Mouse (Mus musculus) monocyte, adult 59 days (primary cell): ENCODE results near the gene Phactr1. TPM values are rescaled to one million over a fixed set of nuclear protein-coding genes. Genes with fewer than 3 reads are reported as not detected.

ENCODE experiments used
- total RNA-seq, 2 experiments: library from RNA; stranded (reverse); gene quantifications; one replicate each; pipeline ENCODE4 v1.2.4; 2023

Gene Phactr1
- total RNA-seq: under 1 TPM; 0.37 to 0.94 TPM

DNA sequence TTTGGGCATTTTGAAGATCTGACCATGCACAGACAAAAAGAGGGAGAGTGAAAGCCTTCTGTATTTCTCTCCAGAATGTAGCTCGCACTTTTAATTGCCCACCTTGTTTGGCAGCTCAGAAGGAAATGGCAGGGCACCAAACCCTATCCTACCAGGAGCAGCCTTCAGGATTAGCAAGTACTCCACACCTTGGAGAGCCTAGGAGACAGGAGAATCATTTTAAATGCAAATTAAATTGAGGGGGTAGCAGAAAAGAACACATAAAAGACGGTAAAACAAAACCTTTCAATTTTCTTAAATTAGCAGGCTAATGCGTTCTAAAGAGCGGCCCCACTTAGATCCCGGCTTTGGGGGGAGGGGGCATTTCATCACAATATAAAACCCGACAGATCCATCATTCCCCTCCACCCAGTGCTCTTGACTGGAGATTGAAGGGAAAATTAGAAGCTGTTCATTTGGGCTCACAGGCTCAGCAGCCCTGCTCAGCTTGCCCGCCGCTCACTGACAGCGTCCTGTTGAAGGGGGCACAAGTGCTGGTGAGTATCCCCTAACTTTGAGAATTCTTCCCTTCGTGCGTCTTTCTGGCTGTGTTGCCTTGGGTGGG lies at the start of gene Phactr1:
TSS of gene Phactr1 (plus strand) at position 233 of the 604 bp plus-strand sequence.

DNA sequence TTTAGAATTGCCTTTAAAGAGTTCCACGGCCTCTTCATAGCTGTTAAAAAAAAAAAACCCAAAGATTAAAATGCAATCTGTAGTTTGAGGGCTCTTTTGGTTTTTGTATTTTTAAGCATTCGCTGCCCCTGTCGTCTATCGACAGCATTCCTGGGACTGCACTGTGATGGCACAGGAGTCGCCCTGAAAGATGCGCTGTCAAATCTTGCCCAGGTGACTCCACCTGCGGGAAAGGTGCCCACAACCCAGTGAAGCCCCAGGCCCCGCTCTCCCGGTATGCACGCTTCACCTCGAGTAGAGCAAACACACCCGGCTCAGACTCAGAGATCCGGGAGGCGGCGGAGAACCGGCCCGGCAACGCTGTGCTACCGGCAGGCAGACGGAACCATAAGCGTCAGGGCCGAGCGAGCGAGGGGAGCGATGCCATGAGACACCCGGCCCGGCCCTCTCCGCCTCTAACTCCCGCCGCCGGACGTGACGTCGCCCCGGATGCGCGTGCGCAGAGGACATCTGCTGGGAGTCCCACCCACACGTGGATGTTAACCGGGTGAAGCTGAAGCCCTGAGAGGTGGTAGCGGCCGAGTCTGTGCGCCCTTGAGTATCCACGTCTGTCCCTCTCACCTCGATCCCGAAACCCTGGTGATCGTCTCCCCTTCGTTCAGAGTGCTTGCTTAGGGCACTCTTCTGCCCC lies 490.7 kb downstream of the Phactr1 start, which contains the start of gene Tbc1d7:
TSS of gene Tbc1d7 (minus strand) at position 482 of the 691 bp plus-strand sequence.

